Mouse (Mus musculus): Measurements from ENCODE around the gene Mdm2.

DNA sequence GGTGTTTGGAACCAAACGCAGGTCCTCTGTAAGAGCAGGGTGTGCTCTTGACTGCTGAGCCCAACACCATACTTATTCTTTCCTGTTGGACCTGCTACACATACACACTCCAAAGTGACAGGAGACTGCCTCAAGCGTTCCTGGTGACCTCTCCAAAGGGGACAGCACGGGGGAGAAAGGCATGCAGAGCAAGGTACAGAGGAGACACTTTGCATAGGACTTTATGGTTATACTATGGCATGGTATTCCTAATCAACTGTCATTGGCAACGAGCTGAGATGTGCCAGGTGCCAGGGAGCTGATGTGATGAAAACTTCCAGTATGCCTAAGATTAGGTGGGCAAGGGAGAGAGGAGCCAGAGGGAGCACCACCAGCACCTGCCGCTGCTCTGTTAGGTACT is 26.0 kb upstream of the Mdm2 start:
- TF ChIP-seq EP300 (IDR thresholded peaks at IDR 0.05; ENCODE audit: low read depth in 1 of 2, low read length in 2 of 2) (no peak), SMC3 (IDR thresholded peaks at IDR 0.05; ENCODE audit: low read depth, low read length) (no peak), POLR2A (IDR thresholded peaks at IDR 0.05; ENCODE audit: control insufficient read depth in 1 of 2, insufficient read depth in 1 of 2, low read depth in 1 of 2, low read length in 2 of 2, poor library complexity in 1 of 2) (no peak), MYC (IDR thresholded peaks at IDR 0.05; ENCODE audit: low read depth, low read length) (no peak), MXI1 (IDR thresholded peaks at IDR 0.05; ENCODE audit: low read depth, low read length) (no peak), CTCF (IDR thresholded peaks at IDR 0.05 in 2 of 3, conservative IDR thresholded peaks at IDR 0.05 in 1 of 3; ENCODE audit: control insufficient read depth in 1 of 3, insufficient read depth in 1 of 3, low read depth in 2 of 3, low read length in 3 of 3, poor library complexity in 1 of 3, severe bottlenecking in 1 of 3) (no peak), POLR2AphosphoS5 (IDR thresholded peaks at IDR 0.05; ENCODE audit: borderline replicate concordance, low read depth, low read length) (no peak), E2F4 (IDR thresholded peaks at IDR 0.05; ENCODE audit: borderline replicate concordance, low read depth, low read length) (no peak), BHLHE40 (IDR thresholded peaks at IDR 0.05; ENCODE audit: borderline replicate concordance, low read depth, low read length) (no peak), TCF12 (IDR thresholded peaks at IDR 0.05; ENCODE audit: low read depth, low read length) (no peak), TAL1 (IDR thresholded peaks at IDR 0.05; ENCODE audit: low read length) (no peak)
